Mouse (Mus musculus): ENCODE measurements around the gene Gga1. TPM values are rescaled to one million over a fixed set of nuclear protein-coding genes. Genes with fewer than 3 reads are reported as not detected.

Gene Gga1
- total and polyA plus RNA-seq, 3 experiments: 42.2 to 52.7 (median 44.4) TPM

GRCm38 (mm10) chr15:78931577-78931976 is 54.6 kb downstream of the Gga1 start:
- Histone ChIP-seq H3K27me3 (ENCODE audit: control insufficient read depth, insufficient read depth, low read length) (no peaks in the 10 kb centered on the region), H3K4me3 (no peak overlapping the region), H3K9ac (ENCODE audit: low read depth, low read length) (no peak overlapping the region), H3K79me2 (replicated peaks; ENCODE audit: control insufficient read depth, insufficient read depth, low read length) (no peaks in the 10 kb centered on the region), H3K27ac (no peak overlapping the region), H3K4me1 (ENCODE audit: control insufficient read depth, insufficient read depth, low read length) (peaks cover 9% of the 10 kb centered on the region), H3K36me3 (ENCODE audit: control insufficient read depth, insufficient read depth, low read length) (no peaks in the 10 kb centered on the region)
- intact Hi-C loops (cut with DNase I): loop anchor here (1.0 kb wide), 1 partner anchor 16 kb away; no protein-coding TSS in a partner anchor
- TF ChIP-seq EP300 (IDR thresholded peaks at IDR 0.05; ENCODE audit: insufficient read depth, low read depth, low read length): 0 out of 2 replicates have a peak, but pooled peaks have one; percentile 46
- TF ChIP-seq CTCF (IDR thresholded peaks at IDR 0.05): peak; percentile 89
- no peak for TF ChIP-seq POLR2A (IDR thresholded peaks at IDR 0.05; ENCODE audit: insufficient read depth, low read depth, low read length)
- DNase-seq: peak; percentile 63 to 66
- WGBS: 5% methylated on average over 3 of the region's 3 CpGs

GRCm38 (mm10) chr15:78934784-78935320 is 57.9 kb downstream of the Gga1 start, which contains the start of gene Nol12:
Gene Nol12, plus strand, starts transcription at chr15:78934933.
- Histone ChIP-seq H3K36me3 (ENCODE audit: control insufficient read depth, insufficient read depth, low read length) (no peaks in the 10 kb centered on the region), H3K27me3 (ENCODE audit: control insufficient read depth, insufficient read depth, low read length) (no peaks in the 10 kb centered on the region), H3K79me2 (replicated peaks; ENCODE audit: control insufficient read depth, insufficient read depth, low read length) (no peaks in the 10 kb centered on the region), H3K4me3 (peak within 1 kb of the TSS; percentile 70), H3K4me1 (ENCODE audit: control insufficient read depth, insufficient read depth, low read length) (peaks cover 3% of the 10 kb centered on the region), H3K9ac (ENCODE audit: low read depth, low read length) (peak within 1 kb of the TSS; percentile 82), H3K27ac (peak within 1 kb of the TSS; percentile 85)
- intact Hi-C loops (cut with DNase I): no loop called here
- peak; percentile 87 for DNase-seq
- under 1% methylated on average over 42 of the region's 42 CpGs for WGBS
- TF ChIP-seq POLR2A (IDR thresholded peaks at IDR 0.05; ENCODE audit: insufficient read depth, low read depth, low read length): peak; percentile 83
- 0 out of 2 replicates have a peak, but pooled peaks have one; percentile 25 for TF ChIP-seq EP300 (IDR thresholded peaks at IDR 0.05; ENCODE audit: insufficient read depth, low read depth, low read length)
- TF ChIP-seq CTCF (IDR thresholded peaks at IDR 0.05): peak; percentile 44

GRCm38 (mm10) chr15:78936403-78936802 is 59.4 kb downstream of the Gga1 start:
- H3K27me3 ChIP-seq (ENCODE audit: control insufficient read depth, insufficient read depth, low read length): no peaks in the 10 kb centered on the region
- H3K4me1 ChIP-seq (ENCODE audit: control insufficient read depth, insufficient read depth, low read length): peaks cover 3% of the 10 kb centered on the region
- intact Hi-C loops (cut with DNase I): no loop called here
- H3K36me3 ChIP-seq (ENCODE audit: control insufficient read depth, insufficient read depth, low read length): no peaks in the 10 kb centered on the region
- H3K79me2 ChIP-seq (replicated peaks; ENCODE audit: control insufficient read depth, insufficient read depth, low read length): no peaks in the 10 kb centered on the region
- WGBS: 89% methylated on average over 12 of the region's 12 CpGs
- no peak overlapping the region for H3K27ac ChIP-seq
- no peak for DNase-seq
- no peak for TF ChIP-seq POLR2A (IDR thresholded peaks at IDR 0.05; ENCODE audit: insufficient read depth, low read depth, low read length)
- TF ChIP-seq EP300 (IDR thresholded peaks at IDR 0.05; ENCODE audit: insufficient read depth, low read depth, low read length): no peak
- no peak for TF ChIP-seq CTCF (IDR thresholded peaks at IDR 0.05)
- H3K4me3 ChIP-seq: no peak overlapping the region
- no peak overlapping the region for H3K9ac ChIP-seq (ENCODE audit: low read depth, low read length)

- H3K4me3 ChIP-seq: no peak overlapping the region
- 89% methylated on average over 10 of the region's 10 CpGs for WGBS
- H3K36me3 ChIP-seq (ENCODE audit: control insufficient read depth, insufficient read depth, low read length): no peaks in the 10 kb centered on the region
Measured at GRCm38 (mm10) chr15:78937311-78937710, 60.3 kb downstream of the Gga1 start.

GRCm38 (mm10) chr15:78937963-78938362 is 61.0 kb downstream of the Gga1 start:
- no peak overlapping the region for H3K4me3 ChIP-seq
- H3K9ac ChIP-seq (ENCODE audit: low read depth, low read length): no peak overlapping the region
- 91% methylated on average over 2 of the region's 2 CpGs for WGBS
- intact Hi-C loops (cut with DNase I): no loop called here
- no peak overlapping the region for H3K27ac ChIP-seq
- no peak for TF ChIP-seq POLR2A (IDR thresholded peaks at IDR 0.05; ENCODE audit: insufficient read depth, low read depth, low read length)
- H3K79me2 ChIP-seq (replicated peaks; ENCODE audit: control insufficient read depth, insufficient read depth, low read length): no peaks in the 10 kb centered on the region
- peaks cover 3% of the 10 kb centered on the region for H3K4me1 ChIP-seq (ENCODE audit: control insufficient read depth, insufficient read depth, low read length)
- no peaks in the 10 kb centered on the region for H3K36me3 ChIP-seq (ENCODE audit: control insufficient read depth, insufficient read depth, low read length)
- DNase-seq: no peak
- H3K27me3 ChIP-seq (ENCODE audit: control insufficient read depth, insufficient read depth, low read length): no peaks in the 10 kb centered on the region

More at GRCm38 (mm10) chr15:78937311-78937710, 60.3 kb downstream of the Gga1 start:
- H3K9ac ChIP-seq (ENCODE audit: low read depth, low read length): no peak overlapping the region
- H3K27ac ChIP-seq: no peak overlapping the region
- DNase-seq: no peak
- H3K79me2 ChIP-seq (replicated peaks; ENCODE audit: control insufficient read depth, insufficient read depth, low read length): no peaks in the 10 kb centered on the region
- TF ChIP-seq EP300 (IDR thresholded peaks at IDR 0.05; ENCODE audit: insufficient read depth, low read depth, low read length) (no peak), POLR2A (IDR thresholded peaks at IDR 0.05; ENCODE audit: insufficient read depth, low read depth, low read length) (no peak), CTCF (IDR thresholded peaks at IDR 0.05) (no peak)
- peaks cover 3% of the 10 kb centered on the region for H3K4me1 ChIP-seq (ENCODE audit: control insufficient read depth, insufficient read depth, low read length)
- intact Hi-C loops (cut with DNase I): no loop called here
- H3K27me3 ChIP-seq (ENCODE audit: control insufficient read depth, insufficient read depth, low read length): no peaks in the 10 kb centered on the region

- intact Hi-C loops (cut with DNase I): no loop called here
- Histone ChIP-seq H3K27me3 (ENCODE audit: control insufficient read depth, insufficient read depth, low read length) (no peaks in the 10 kb centered on the region), H3K4me1 (ENCODE audit: control insufficient read depth, insufficient read depth, low read length) (peaks cover 2% of the 10 kb centered on the region; the same call in 1 of the 2 replicates), H3K4me3 (no peak overlapping the region), H3K9ac (ENCODE audit: low read depth, low read length) (no peak overlapping the region), H3K27ac (no peak overlapping the region), H3K79me2 (replicated peaks; ENCODE audit: control insufficient read depth, insufficient read depth, low read length) (no peaks in the 10 kb centered on the region), H3K36me3 (ENCODE audit: control insufficient read depth, insufficient read depth, low read length) (no peaks in the 10 kb centered on the region)
- WGBS: 88% methylated on average over 13 of the region's 13 CpGs
- no peak for DNase-seq
- no peak for TF ChIP-seq EP300 (IDR thresholded peaks at IDR 0.05; ENCODE audit: insufficient read depth, low read depth, low read length)
- TF ChIP-seq POLR2A (IDR thresholded peaks at IDR 0.05; ENCODE audit: insufficient read depth, low read depth, low read length): no peak
- TF ChIP-seq CTCF (IDR thresholded peaks at IDR 0.05): no peak
Measured at GRCm38 (mm10) chr15:78940325-78940724, 63.3 kb downstream of the Gga1 start.

Measured in heart, adult 2 months (tissue).